Mouse (Mus musculus): ENCODE results near the gene Lpgat1. TPM values are rescaled to one million over a fixed set of nuclear protein-coding genes. Genes with fewer than 3 reads are reported as not detected.

Gene Lpgat1
- 7.9 and 16.3 TPM in 2 replicates for total RNA-seq (2015; ENCODE audit: low replicate concordance)
- total RNA-seq (2017; ENCODE audit: low replicate concordance): 5.7 and 8.5 TPM in 2 replicates

GRCm38 (mm10) chr1:191717601-191718498, at the start of gene Lpgat1:
TSS of gene Lpgat1 (plus strand) at chr1:191717834.
- ATAC-seq (replicated peaks; ENCODE audit: low FRiP score, poor library complexity, severe bottlenecking): no peak

GRCm38 (mm10) chr1:191668030-191668429, 49.6 kb upstream of the Lpgat1 start:
- ATAC-seq (replicated peaks; ENCODE audit: low FRiP score, poor library complexity, severe bottlenecking): no peak

GRCm38 (mm10) chr1:191674071-191674470, 43.6 kb upstream of the Lpgat1 start:
- ATAC-seq (replicated peaks; ENCODE audit: low FRiP score, poor library complexity, severe bottlenecking): no peak

GRCm38 (mm10) chr1:191681633-191682032, 36.0 kb upstream of the Lpgat1 start:
- ATAC-seq (replicated peaks; ENCODE audit: low FRiP score, poor library complexity, severe bottlenecking): no peak

GRCm38 (mm10) chr1:191687531-191687930, 30.1 kb upstream of the Lpgat1 start:
- no peak for ATAC-seq (replicated peaks; ENCODE audit: low FRiP score, poor library complexity, severe bottlenecking)

- ATAC-seq (replicated peaks; ENCODE audit: low FRiP score, poor library complexity, severe bottlenecking): no peak
These were observed 24.4 kb upstream of the Lpgat1 start for GRCm38 (mm10) chr1:191693231-191693630.

GRCm38 (mm10) chr1:191698253-191698795, 19.3 kb upstream of the Lpgat1 start:
- ATAC-seq (replicated peaks; ENCODE audit: low FRiP score, poor library complexity, severe bottlenecking): no peak

GRCm38 (mm10) chr1:191704535-191704934, 13.1 kb upstream of the Lpgat1 start:
- no peak for ATAC-seq (replicated peaks; ENCODE audit: low FRiP score, poor library complexity, severe bottlenecking)

GRCm38 (mm10) chr1:191706541-191707078, 11.0 kb upstream of the Lpgat1 start:
- ATAC-seq (replicated peaks; ENCODE audit: low FRiP score, poor library complexity, severe bottlenecking): no peak

GRCm38 (mm10) chr1:191709811-191710210, 7.8 kb upstream of the Lpgat1 start:
- ATAC-seq (replicated peaks; ENCODE audit: low FRiP score, poor library complexity, severe bottlenecking): no peak

GRCm38 (mm10) chr1:191712224-191712838, 5.3 kb upstream of the Lpgat1 start:
- ATAC-seq (replicated peaks; ENCODE audit: low FRiP score, poor library complexity, severe bottlenecking): no peak

GRCm38 (mm10) chr1:191713813-191714212, 3.8 kb upstream of the Lpgat1 start:
- no peak for ATAC-seq (replicated peaks; ENCODE audit: low FRiP score, poor library complexity, severe bottlenecking)

GRCm38 (mm10) chr1:191715150-191715549, 2.5 kb upstream of the Lpgat1 start:
- ATAC-seq (replicated peaks; ENCODE audit: low FRiP score, poor library complexity, severe bottlenecking): no peak

- no peak for ATAC-seq (replicated peaks; ENCODE audit: low FRiP score, poor library complexity, severe bottlenecking)
These were observed 493 bp upstream of the Lpgat1 start for GRCm38 (mm10) chr1:191717141-191717540.

GRCm38 (mm10) chr1:191718522-191719281, 1.1 kb downstream of the Lpgat1 start:
- no peak for ATAC-seq (replicated peaks; ENCODE audit: low FRiP score, poor library complexity, severe bottlenecking)

GRCm38 (mm10) chr1:191719326-191719725, 1.7 kb downstream of the Lpgat1 start:
- no peak for ATAC-seq (replicated peaks; ENCODE audit: low FRiP score, poor library complexity, severe bottlenecking)

GRCm38 (mm10) chr1:191720419-191720818, 2.8 kb downstream of the Lpgat1 start:
- no peak for ATAC-seq (replicated peaks; ENCODE audit: low FRiP score, poor library complexity, severe bottlenecking)

GRCm38 (mm10) chr1:191722706-191723105, 5.1 kb downstream of the Lpgat1 start:
- no peak for ATAC-seq (replicated peaks; ENCODE audit: low FRiP score, poor library complexity, severe bottlenecking)

GRCm38 (mm10) chr1:191723675-191724074, 6.0 kb downstream of the Lpgat1 start:
- ATAC-seq (replicated peaks; ENCODE audit: low FRiP score, poor library complexity, severe bottlenecking): no peak
